7 mouse cellular contexts compared by ENCODE assay signal in the genomic region with DNA sequence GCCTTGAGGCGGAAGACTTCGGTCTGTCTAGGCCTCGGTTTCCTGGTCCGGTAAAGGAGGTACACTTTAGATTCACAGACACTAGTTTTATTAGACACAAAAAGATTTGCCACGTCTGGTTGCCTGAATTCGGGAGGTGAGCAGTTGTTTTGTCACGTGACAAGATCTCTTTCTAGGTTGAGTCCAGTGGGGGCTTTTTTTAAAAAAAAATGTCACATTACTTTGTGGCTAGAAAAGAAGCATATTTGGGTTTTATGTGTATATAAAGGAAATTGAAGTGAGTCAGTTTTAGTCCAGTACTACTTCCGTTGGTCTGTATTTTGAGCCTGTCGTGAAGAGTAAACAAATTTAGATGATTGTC. TPM values are rescaled to one million over a fixed set of nuclear protein-coding genes. Genes with fewer than 3 reads are reported as not detected.
DNase-seq lines count a peak whose midpoint lies in the region; ATAC-seq and TF ChIP-seq lines count a peak whose summit lies in the region.

No protein-coding gene starts in this region.

- H3K4me1 ChIP-seq in thymus, adult 2 months (replicated peaks; ENCODE audit: control insufficient read depth, insufficient read depth, low read length), result no peaks in the 10 kb centered on the region
- H3K4me1 ChIP-seq in forebrain, embryonic 14.5 days (ENCODE audit: control insufficient read depth, insufficient read depth, low read length), result no peaks in the 10 kb centered on the region
- peaks cover 17% of the 10 kb centered on the region for H3K4me1 ChIP-seq in liver, embryonic 13.5 days (replicated peaks)

- no peaks in the 10 kb centered on the region; the same call in 1 of the 2 replicates for H3K36me3 ChIP-seq in thymus, adult 2 months (ENCODE audit: control insufficient read depth, insufficient read depth, low read length)
- H3K36me3 ChIP-seq in forebrain, embryonic 14.5 days (ENCODE audit: control insufficient read depth, insufficient read depth, low read length), result 0 out of 2 replicates have a peak, but pooled peaks cover 4% of the 10 kb centered on the region
- H3K36me3 ChIP-seq in liver, embryonic 13.5 days, result peaks cover 31% of the 10 kb centered on the region

- H3K27ac ChIP-seq in thymus, adult 2 months (ENCODE audit: control insufficient read depth, insufficient read depth, low read length), result 0 out of 2 replicates have a peak overlapping the region, but pooled peaks have one; percentile 9
- no peak overlapping the region for H3K27ac ChIP-seq in forebrain, embryonic 14.5 days (ENCODE audit: low read depth, low read length)
- peak overlapping the region; percentile 85 for H3K27ac ChIP-seq in liver, embryonic 13.5 days

- no peak for TF ChIP-seq POLR2A in thymus, adult 2 months (IDR thresholded peaks at IDR 0.05; ENCODE audit: control insufficient read depth, extremely low read depth, insufficient read depth, low read length, poor library complexity)

- H3K4me2 ChIP-seq in forebrain, embryonic 14.5 days (ENCODE audit: low read length), result peak overlapping the region; percentile 56
- peak overlapping the region; percentile 78 for H3K4me2 ChIP-seq in liver, embryonic 13.5 days

- under 1% methylated on average over 9 of the region's 9 CpGs for WGBS in thymus, adult 2 months
- 1% methylated on average over 9 of the region's 9 CpGs for whole genome bisulfite sequencing in forebrain, embryonic 14.5 days
- WGBS in liver, embryonic 13.5 days (ENCODE audit: insufficient replicate concordance), result 0% methylated on average over 9 of the region's 9 CpGs

- peak overlapping the region; percentile 70 for H3K9ac ChIP-seq in forebrain, embryonic 14.5 days (ENCODE audit: low read length)
- H3K9ac ChIP-seq in liver, embryonic 13.5 days, result peak overlapping the region; percentile 80

- H3K9me3 ChIP-seq in forebrain, embryonic 14.5 days (replicated peaks; ENCODE audit: control insufficient read depth, low read length), result no peaks in the 10 kb centered on the region
- no peaks in the 10 kb centered on the region for H3K9me3 ChIP-seq in liver, embryonic 13.5 days (replicated peaks)

- no peak for ATAC-seq in forebrain, embryonic 14.5 days
- no peak for ATAC-seq in liver, embryonic 13.5 days (ENCODE audit: low read depth)
- ATAC-seq in megakaryocyte-erythroid progenitor cell, adult 5-6 weeks (replicated peaks; ENCODE audit: low FRiP score, low TSS enrichment, poor library complexity, severe bottlenecking), result no peak
- no peak for ATAC-seq in granulocyte monocyte progenitor cell, adult 5-6 weeks (replicated peaks; ENCODE audit: poor library complexity, severe bottlenecking)

- no peak for DNase-seq in thymus, adult 2 months
- no peak for DNase-seq in thymus, postnatal 4 days
- DNase-seq in forebrain, embryonic 14.5 days (ENCODE audit: low spot score), result no peak
- no peak for DNase-seq in liver, embryonic 13.5 days
- no peak for DNase-seq in urinary bladder, adult 2 months (ENCODE audit: low spot score)

- H3K27me3 ChIP-seq in thymus, adult 2 months (ENCODE audit: control insufficient read depth, insufficient read depth, low read length), result no peaks in the 10 kb centered on the region
- H3K27me3 ChIP-seq in forebrain, embryonic 14.5 days (replicated peaks; ENCODE audit: control insufficient read depth, insufficient read depth, low read length), result no peaks in the 10 kb centered on the region
- no peaks in the 10 kb centered on the region for H3K27me3 ChIP-seq in liver, embryonic 13.5 days

- H3K4me3 ChIP-seq in thymus, adult 2 months (ENCODE audit: control insufficient read depth, insufficient read depth, low read length), result peak overlapping the region; percentile 96
- H3K4me3 ChIP-seq in forebrain, embryonic 14.5 days (ENCODE audit: low read depth, low read length), result peak overlapping the region; percentile 78
- peak overlapping the region; percentile 87 for H3K4me3 ChIP-seq in liver, embryonic 13.5 days (replicated peaks)

- no peak for TF ChIP-seq CTCF in thymus, adult 2 months (IDR thresholded peaks at IDR 0.05; ENCODE audit: borderline replicate concordance, control insufficient read depth, extremely low read depth, insufficient read depth, low read length, poor library complexity)

RNA-seq across cellular contexts. Expression of a gene that starts 0.4 kb away (rescaled TPM):
- polyA plus RNA-seq in thymus, adult 2 months (2012; rRNA removed), result 1.7 and 2.8 TPM in 2 replicates
- 30.8 and 32.9 TPM in 2 replicates for polyA plus RNA-seq in forebrain, embryonic 14.5 days (2014; fragmentation: Nextera tagmentation; extraction: Ambion mirVana)
- polyA plus RNA-seq in liver, embryonic 13.5 days (2015; fragmentation: Nextera tagmentation; extraction: Ambion mirVana), result 40.0 and 48.7 TPM in 2 replicates
- polyA plus RNA-seq in urinary bladder, adult 2 months (2012; rRNA removed), result 2.7 and 2.9 TPM in 2 replicates
- total RNA-seq in megakaryocyte-erythroid progenitor cell, adult 5-6 weeks (2014; fragmentation: Nextera tagmentation), result 100 and 118 TPM in 2 replicates
- 99.0 and 103 TPM in 2 replicates for total RNA-seq in megakaryocyte-erythroid progenitor cell, adult 5-6 weeks (2017)
- total RNA-seq in granulocyte monocyte progenitor cell, adult 5-6 weeks (2014; fragmentation: Nextera tagmentation), result 50.7 and 77.6 TPM in 2 replicates
- total RNA-seq in granulocyte monocyte progenitor cell, adult 5-6 weeks (2017), result 114 and 140 TPM in 2 replicates

RNA-seq across cellular contexts. Expression of a gene that starts 43.3 kb away (rescaled TPM):
- 0.92 and 1.6 TPM in 2 replicates for polyA plus RNA-seq in thymus, adult 2 months (2012; rRNA removed)
- polyA plus RNA-seq in forebrain, embryonic 14.5 days (2014; fragmentation: Nextera tagmentation; extraction: Ambion mirVana), result 6.1 and 7.0 TPM in 2 replicates
- 4.6 and 6.1 TPM in 2 replicates for polyA plus RNA-seq in liver, embryonic 13.5 days (2015; fragmentation: Nextera tagmentation; extraction: Ambion mirVana)
- 1.4 and 3.2 TPM in 2 replicates for polyA plus RNA-seq in urinary bladder, adult 2 months (2012; rRNA removed)
- 8.8 and 28.1 TPM in 2 replicates for total RNA-seq in megakaryocyte-erythroid progenitor cell, adult 5-6 weeks (2014; fragmentation: Nextera tagmentation)
- total RNA-seq in megakaryocyte-erythroid progenitor cell, adult 5-6 weeks (2017), result 17.8 and 18.1 TPM in 2 replicates
- total RNA-seq in granulocyte monocyte progenitor cell, adult 5-6 weeks (2014; fragmentation: Nextera tagmentation), result 9.9 and 15.1 TPM in 2 replicates
- 4.7 and 7.1 TPM in 2 replicates for total RNA-seq in granulocyte monocyte progenitor cell, adult 5-6 weeks (2017)
